Mouse (Mus musculus) embryonic facial prominence, embryonic 14.5 days (tissue): Measurements from ENCODE around the gene Fbxw5. TPM values are rescaled to one million over a fixed set of nuclear protein-coding genes. Genes with fewer than 3 reads are reported as not detected.

ENCODE experiments used
- ATAC-seq: fragments of 200-750 bp; cut with Nextera tagmentation; 2 replicates; pipeline ENCODE4 v1.8.0; 2017; ENCODE audit warnings: low read depth, moderate number of reproducible peaks, moderate TSS enrichment
- DNase-seq: peaks from one replicate; pipeline ENCODE4 v3.0.0-alpha.2; 2015; ENCODE audit warnings: low spot score
- H3K27ac ChIP-seq: fragments of 300-500 bp; sonication (generic); replicated peaks from 2 replicates; pipeline ENCODE4 v1.5.1; 2014; ENCODE audit warnings: low read depth, mild to moderate bottlenecking, low read length, moderate library complexity
- H3K27me3 ChIP-seq: fragments of 300-500 bp; sonication (generic); replicated peaks from 2 replicates; pipeline ENCODE4 v1.6.1; 2014; ENCODE audit warnings: low read length; ENCODE audit not compliant: control insufficient read depth, insufficient read depth
- H3K36me3 ChIP-seq: fragments of 300-500 bp; sonication (generic); 2 replicates; pipeline ENCODE4 v1.6.1; 2014; ENCODE audit warnings: low read length, mixed read lengths; ENCODE audit not compliant: control insufficient read depth, insufficient read depth
- H3K4me1 ChIP-seq: fragments of 300-500 bp; sonication (generic); 2 replicates; pipeline ENCODE4 v1.6.1; 2014; ENCODE audit warnings: antibody characterized with exemption, low read length; ENCODE audit not compliant: control insufficient read depth, insufficient read depth
- H3K4me2 ChIP-seq: fragments of 300-500 bp; sonication (generic); 2 replicates; pipeline ENCODE4 v1.6.1; 2014; ENCODE audit warnings: low read depth, mild to moderate bottlenecking, low read length, moderate library complexity, mixed read lengths
- H3K4me3 ChIP-seq: fragments of 300-500 bp; sonication (generic); 2 replicates; pipeline ENCODE4 v1.5.1; 2014; ENCODE audit warnings: low read depth, mild to moderate bottlenecking, low read length
- H3K9ac ChIP-seq: fragments of 300-500 bp; sonication (generic); 2 replicates; pipeline ENCODE4 v1.6.1; 2014; ENCODE audit warnings: low read depth, mild to moderate bottlenecking, low read length, moderate library complexity, mixed read lengths
- H3K9me3 ChIP-seq: fragments of 300-500 bp; sonication (generic); 2 replicates; pipeline ENCODE4 v1.6.1; 2016; ENCODE audit warnings: low read length; ENCODE audit not compliant: control insufficient read depth
- WGBS: fragments of 180-500 bp; shearing (Covaris S2); extraction: QIAGEN DNeasy Blood & Tissue Kit; methylation state at CpG from one replicate; pipeline ENCODE4 v1.1.7; 2014; 5-methylcytosine and 5-hydroxymethylcytosine counted together
- polyA plus RNA-seq: library from polyadenylated mRNA; unstranded; fragments of >200 nt; fragmentation: Nextera tagmentation; extraction: Ambion mirVana; gene quantifications from 2 replicates; pipeline ENCODE4 v1.2.1, GENCODE M21; 2014

Gene Fbxw5
- polyA plus RNA-seq, 1 experiment from 2014 or later, result 56.9 TPM

DNA sequence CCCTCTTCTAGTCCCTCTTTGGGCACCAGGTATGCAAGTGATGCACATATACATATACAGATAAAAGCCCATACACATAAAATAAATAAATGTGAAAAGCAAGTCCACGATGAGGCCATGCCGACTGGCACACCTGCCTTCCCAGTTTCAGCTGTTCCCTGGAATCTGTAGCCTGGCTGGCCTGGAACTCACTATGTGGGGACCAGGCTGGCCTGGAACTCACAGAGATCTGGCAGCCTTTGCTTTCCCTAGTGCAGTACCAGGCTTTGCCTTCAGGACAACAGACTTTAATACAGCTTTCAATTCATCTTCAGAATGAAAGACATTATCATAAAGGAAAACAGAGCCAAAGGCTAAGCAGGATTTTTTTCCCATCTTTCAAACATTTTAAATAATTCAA, 33.2 kb downstream of the Fbxw5 start:
- WGBS, result 94% methylated on average over 2 of the region's 2 CpGs
- ATAC-seq (no peak), DNase-seq (no peak)
- Histone ChIP-seq H3K4me2 (no peak overlapping the region), H3K4me3 (no peak overlapping the region), H3K36me3 (peaks cover 92% of the 10 kb centered on the region), H3K9ac (no peak overlapping the region), H3K4me1 (no peaks in the 10 kb centered on the region), H3K27ac (no peak overlapping the region), H3K27me3 (no peaks in the 10 kb centered on the region), H3K9me3 (no peaks in the 10 kb centered on the region)

DNA sequence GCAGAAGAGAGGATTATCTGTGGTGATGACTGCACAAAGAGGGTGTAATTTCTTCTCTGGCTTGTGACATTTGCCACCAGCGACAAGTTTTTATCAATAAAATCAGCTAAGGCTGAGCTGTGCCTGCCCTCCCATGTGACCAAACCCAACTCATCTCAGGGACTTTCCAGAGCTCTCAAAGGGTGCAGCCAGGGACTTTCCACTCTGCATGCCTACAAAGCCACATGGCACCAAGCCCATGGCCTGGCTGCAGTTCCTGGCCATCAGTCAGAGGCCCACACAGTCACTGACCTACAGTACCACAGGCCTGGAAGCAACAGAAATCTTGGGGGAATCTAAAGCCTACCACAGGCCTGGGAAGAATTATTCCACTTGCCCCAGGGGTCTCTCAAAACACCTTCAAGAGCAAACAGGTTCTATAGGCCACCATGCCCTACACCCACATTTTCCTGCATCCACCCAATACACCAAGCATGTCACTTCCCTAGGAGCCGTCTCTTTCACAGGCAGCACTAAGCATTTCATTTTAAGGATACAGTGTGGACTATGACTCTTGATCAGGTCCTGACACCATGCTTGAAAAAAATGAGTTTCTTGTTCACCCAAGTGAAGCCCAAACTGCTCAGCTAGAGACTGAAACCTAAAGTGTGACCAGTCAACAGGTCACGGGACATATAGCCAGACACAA, 33.8 kb downstream of the Fbxw5 start:
- ATAC-seq (no peak), DNase-seq (no peak)
- peaks cover 88% of the 10 kb centered on the region for H3K36me3 ChIP-seq
- H3K9me3 ChIP-seq, result no peaks in the 10 kb centered on the region
- 85% methylated on average over 3 of the region's 3 CpGs for WGBS
- H3K4me2 ChIP-seq, result no peak overlapping the region
- H3K9ac ChIP-seq, result no peak overlapping the region
- H3K27ac ChIP-seq, result no peak overlapping the region
- no peaks in the 10 kb centered on the region for H3K27me3 ChIP-seq
- H3K4me1 ChIP-seq, result no peaks in the 10 kb centered on the region
- no peak overlapping the region for H3K4me3 ChIP-seq

- WGBS, result 93% methylated on average over 2 of the region's 2 CpGs
- Histone ChIP-seq H3K36me3 (peaks cover 84% of the 10 kb centered on the region), H3K4me2 (no peak overlapping the region), H3K27ac (no peak overlapping the region), H3K9ac (no peak overlapping the region), H3K4me1 (no peaks in the 10 kb centered on the region), H3K27me3 (no peaks in the 10 kb centered on the region), H3K4me3 (no peak overlapping the region), H3K9me3 (no peaks in the 10 kb centered on the region)
- DNase-seq (no peak), ATAC-seq (no peak)
Measured at GRCm38 (mm10) chr2:25534866-25535182, 34.3 kb downstream of the Fbxw5 start.

- peaks cover 71% of the 10 kb centered on the region for H3K36me3 ChIP-seq
- 93% methylated on average over 8 of the region's 8 CpGs for WGBS
Measured at GRCm38 (mm10) chr2:25536531-25536930, 36.0 kb downstream of the Fbxw5 start.

DNA sequence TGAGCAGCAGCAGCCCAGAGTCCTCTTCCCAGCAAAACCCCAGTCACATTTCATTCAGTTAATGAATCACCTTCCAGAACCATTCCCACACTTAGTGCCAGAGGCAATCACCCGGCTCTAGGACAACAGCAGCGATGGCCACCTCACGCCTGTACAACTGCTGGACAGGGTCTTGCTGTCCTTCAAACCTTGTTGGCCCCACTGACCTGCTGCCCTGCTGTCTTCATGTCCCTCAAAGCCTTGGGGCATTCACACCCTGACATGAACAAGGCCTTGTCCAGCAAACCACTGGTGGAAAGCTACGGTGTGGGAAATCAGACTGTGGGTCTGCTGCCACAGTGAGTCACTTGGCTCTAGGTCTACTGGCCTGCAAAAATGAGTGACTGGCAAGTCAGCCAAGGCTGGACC, 40.0 kb downstream of the Fbxw5 start:
- Histone ChIP-seq H3K4me2 (no peak overlapping the region), H3K9ac (no peak overlapping the region), H3K9me3 (no peaks in the 10 kb centered on the region), H3K4me1 (no peaks in the 10 kb centered on the region), H3K4me3 (no peak overlapping the region), H3K27me3 (no peaks in the 10 kb centered on the region), H3K27ac (no peak overlapping the region), H3K36me3 (peaks cover 38% of the 10 kb centered on the region)
- 94% methylated on average over 4 of the region's 4 CpGs for WGBS
- ATAC-seq (no peak), DNase-seq (no peak)

More at GRCm38 (mm10) chr2:25536531-25536930, 36.0 kb downstream of the Fbxw5 start:
- Histone ChIP-seq H3K4me2 (no peak overlapping the region), H3K4me3 (no peak overlapping the region), H3K4me1 (no peaks in the 10 kb centered on the region), H3K27ac (no peak overlapping the region), H3K9me3 (no peaks in the 10 kb centered on the region), H3K27me3 (no peaks in the 10 kb centered on the region), H3K9ac (no peak overlapping the region)
- no peak for ATAC-seq
- no peak for DNase-seq

DNA sequence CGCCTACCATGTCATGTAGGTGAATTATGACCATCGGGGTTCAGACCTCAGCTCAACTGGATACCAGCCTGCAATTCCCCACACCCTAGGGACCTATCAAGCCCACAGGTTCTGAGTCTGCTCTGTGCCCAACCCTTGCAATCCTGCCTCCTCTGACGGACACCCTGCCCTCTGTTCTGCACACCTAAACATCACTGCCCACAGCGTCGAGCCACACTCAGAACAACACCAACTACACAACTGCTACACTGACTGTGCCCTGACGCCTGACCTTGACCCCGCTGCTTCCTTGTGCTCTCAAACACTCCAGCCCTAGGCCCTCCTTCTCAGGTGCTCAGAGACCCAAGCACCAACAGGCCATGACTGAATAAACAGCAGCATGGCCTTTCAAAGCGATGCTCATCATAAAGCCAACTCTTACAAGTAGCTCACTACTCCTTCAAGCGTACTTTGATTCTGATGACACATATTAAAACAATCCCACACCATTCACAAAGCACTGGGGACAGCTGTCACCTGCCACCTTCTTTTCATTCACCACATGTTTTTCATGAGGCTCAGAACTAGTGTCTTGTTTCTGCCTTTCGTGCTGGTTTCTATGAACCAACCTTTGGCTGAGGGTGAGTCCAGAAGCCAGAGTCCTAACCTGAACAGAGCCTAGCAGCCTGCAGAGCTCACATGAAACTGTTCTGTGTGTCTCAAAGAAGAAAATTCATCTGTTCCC, 41.3 kb downstream of the Fbxw5 start:
- WGBS, result 82% methylated on average over 9 of the region's 10 CpGs
- DNase-seq (no peak), ATAC-seq (no peak)
- no peaks in the 10 kb centered on the region for H3K9me3 ChIP-seq
- peaks cover 25% of the 10 kb centered on the region for H3K36me3 ChIP-seq
- H3K4me3 ChIP-seq, result no peak overlapping the region
- no peak overlapping the region for H3K4me2 ChIP-seq
- H3K27ac ChIP-seq, result no peak overlapping the region
- no peak overlapping the region for H3K9ac ChIP-seq
- peaks cover 4% of the 10 kb centered on the region; the same call in 1 of the 2 replicates for H3K4me1 ChIP-seq
- no peaks in the 10 kb centered on the region for H3K27me3 ChIP-seq

DNA sequence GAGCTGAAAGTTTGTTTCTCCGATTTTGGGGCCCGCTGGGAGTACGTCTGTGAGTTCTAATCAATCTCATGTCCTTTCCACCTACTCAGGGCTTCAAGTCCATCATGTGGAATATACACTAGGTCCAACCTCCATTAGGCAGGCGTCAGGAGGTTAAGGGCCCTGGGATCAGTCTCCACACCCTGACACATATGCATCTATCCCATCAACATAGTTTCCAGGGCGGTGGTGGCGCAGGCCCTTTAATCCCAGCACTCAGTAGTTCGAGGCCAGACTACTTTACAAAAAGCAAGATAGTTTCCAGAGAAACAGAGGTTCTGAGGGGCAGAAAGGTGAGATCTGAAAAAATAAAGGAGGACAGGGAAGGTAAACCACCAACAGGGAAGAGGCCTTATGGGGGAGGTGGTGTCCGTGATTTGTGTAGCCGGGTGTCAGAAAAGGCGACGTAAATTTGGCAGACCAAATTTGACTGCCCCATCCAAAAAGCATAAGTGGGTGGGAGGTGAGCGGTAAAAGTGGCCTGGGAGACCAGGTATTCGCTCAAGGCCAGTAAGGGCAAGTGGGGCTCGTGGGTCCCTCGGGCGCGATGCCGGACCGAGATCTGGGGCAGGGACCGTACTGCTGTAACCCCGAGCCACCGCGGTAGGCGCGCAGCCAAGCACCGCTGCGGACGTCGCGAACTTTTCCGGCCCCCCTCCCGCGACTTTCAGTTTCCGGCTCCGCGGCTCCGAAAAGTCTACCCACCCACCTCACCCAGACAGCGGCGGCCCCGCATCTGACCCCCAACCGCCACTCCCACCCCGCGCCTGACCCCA, 45.7 kb downstream of the Fbxw5 start:
- H3K36me3 ChIP-seq, result no peaks in the 10 kb centered on the region
- peaks cover 4% of the 10 kb centered on the region; the same call in 1 of the 2 replicates for H3K4me1 ChIP-seq

DNA sequence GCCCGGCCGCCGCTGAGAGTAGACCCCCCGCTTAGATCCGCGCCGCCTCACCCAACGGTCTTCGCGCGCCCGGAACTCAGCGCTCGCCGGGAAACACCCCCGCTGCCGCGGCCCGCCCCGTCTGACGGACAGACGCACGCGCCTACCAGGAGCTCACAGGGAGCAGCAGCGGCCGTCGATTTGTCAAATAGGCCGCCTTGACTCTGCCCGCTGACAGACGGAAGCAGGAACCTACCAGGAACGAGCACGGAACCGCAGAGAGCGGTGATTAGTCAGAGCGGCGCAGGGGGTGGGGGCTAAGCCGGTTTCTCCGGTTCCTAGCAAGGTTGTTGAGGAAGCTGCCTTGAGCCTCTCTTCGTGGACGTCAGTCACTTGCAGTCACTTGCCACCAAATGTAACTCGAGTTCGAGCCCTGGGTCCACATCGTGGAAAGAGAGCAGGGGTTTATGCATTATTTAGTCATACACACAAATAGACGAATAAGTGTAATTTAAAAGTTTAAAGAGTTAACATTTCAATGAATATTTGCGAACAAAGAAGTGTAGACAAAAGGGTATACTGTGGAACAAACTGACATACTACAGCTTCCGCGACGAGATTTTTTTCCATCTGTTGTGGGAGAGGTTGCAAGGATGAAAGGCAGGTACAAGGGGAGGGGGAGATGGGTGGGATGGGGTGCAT, 46.4 kb downstream of the Fbxw5 start, which contains the start of gene Traf2:
Gene Traf2 (minus strand): TSS at position 130 of the 681 bp plus-strand sequence.
- no peaks in the 10 kb centered on the region for H3K27me3 ChIP-seq
- H3K36me3 ChIP-seq, result no peaks in the 10 kb centered on the region
- H3K4me2 ChIP-seq, result peak within 1 kb of the TSS; percentile 81
- peak within 1 kb of the TSS; percentile 58 for H3K4me3 ChIP-seq
- DNase-seq, result peak; percentile 100
- H3K4me1 ChIP-seq, result peaks cover 4% of the 10 kb centered on the region; the same call in 1 of the 2 replicates
- peak within 1 kb of the TSS; percentile 75 for H3K27ac ChIP-seq
- H3K9me3 ChIP-seq, result no peaks in the 10 kb centered on the region
- H3K9ac ChIP-seq, result peak within 1 kb of the TSS; percentile 74
- ATAC-seq, result peak; percentile 100
- 5% methylated on average over 27 of the region's 48 CpGs for WGBS

More for the DNA sequence above, 45.7 kb downstream of the Fbxw5 start:
- no peaks in the 10 kb centered on the region for H3K9me3 ChIP-seq
- H3K9ac ChIP-seq, result peak overlapping the region; percentile 74
- peak overlapping the region; percentile 58 for H3K4me3 ChIP-seq
- H3K27ac ChIP-seq, result peak overlapping the region; percentile 75
- no peak for DNase-seq
- ATAC-seq, result peak; percentile 69
- H3K27me3 ChIP-seq, result no peaks in the 10 kb centered on the region
- 14% methylated on average over 24 of the region's 43 CpGs for WGBS
- peak overlapping the region; percentile 81 for H3K4me2 ChIP-seq
